Mouse (Mus musculus) erythroblast, embryonic 14.5 days (primary cell): Measurements from ENCODE around the gene C1s1.

ENCODE experiments used
- GATA1 ChIP-seq: IDR thresholded peaks from 2 replicates; pipeline ENCODE4 v1.6.1; 2012; ENCODE audit warnings: low read length, inconsistent platforms, mixed read lengths
- TAL1 ChIP-seq: IDR thresholded peaks from 3 replicates; pipeline ENCODE4 v1.6.1; 2012; ENCODE audit warnings: low read length, inconsistent platforms, mixed read lengths

DNA sequence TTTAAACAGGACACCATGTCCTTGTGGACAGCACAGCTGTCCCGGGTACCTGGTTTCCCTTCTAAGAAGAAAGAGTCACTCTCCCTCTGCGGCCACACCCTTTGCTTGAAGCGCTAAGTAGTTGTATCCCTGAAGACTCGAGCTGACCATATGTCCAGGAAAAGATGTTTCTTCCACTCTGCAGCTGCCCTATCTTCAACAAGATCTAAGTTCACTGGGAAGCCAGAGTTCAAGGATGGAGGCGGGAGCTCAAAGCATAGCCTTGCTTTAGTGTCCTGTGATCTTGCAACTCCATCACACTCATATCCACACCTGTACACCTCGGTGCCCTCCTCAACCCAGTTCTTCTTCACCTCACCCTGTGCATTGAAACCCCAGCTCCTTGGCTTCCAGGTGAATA lies 30.2 kb downstream of the C1s1 start:
- TF ChIP-seq TAL1 (no peak), GATA1 (no peak)
